Mouse (Mus musculus) heart, postnatal 0 days (tissue): ENCODE measurements around the gene Gpx7.

Experiments used
- CTCF ChIP-seq: IDR thresholded peaks from 2 replicates; pipeline ENCODE4 v1.5.1; 2016; ENCODE audit warnings: antibody characterized with exemption, control low read depth, low read depth
- EP300 ChIP-seq: IDR thresholded peaks from 2 replicates; pipeline ENCODE4 v1.6.1; 2016; ENCODE audit warnings: antibody characterized with exemption, low read depth

DNA sequence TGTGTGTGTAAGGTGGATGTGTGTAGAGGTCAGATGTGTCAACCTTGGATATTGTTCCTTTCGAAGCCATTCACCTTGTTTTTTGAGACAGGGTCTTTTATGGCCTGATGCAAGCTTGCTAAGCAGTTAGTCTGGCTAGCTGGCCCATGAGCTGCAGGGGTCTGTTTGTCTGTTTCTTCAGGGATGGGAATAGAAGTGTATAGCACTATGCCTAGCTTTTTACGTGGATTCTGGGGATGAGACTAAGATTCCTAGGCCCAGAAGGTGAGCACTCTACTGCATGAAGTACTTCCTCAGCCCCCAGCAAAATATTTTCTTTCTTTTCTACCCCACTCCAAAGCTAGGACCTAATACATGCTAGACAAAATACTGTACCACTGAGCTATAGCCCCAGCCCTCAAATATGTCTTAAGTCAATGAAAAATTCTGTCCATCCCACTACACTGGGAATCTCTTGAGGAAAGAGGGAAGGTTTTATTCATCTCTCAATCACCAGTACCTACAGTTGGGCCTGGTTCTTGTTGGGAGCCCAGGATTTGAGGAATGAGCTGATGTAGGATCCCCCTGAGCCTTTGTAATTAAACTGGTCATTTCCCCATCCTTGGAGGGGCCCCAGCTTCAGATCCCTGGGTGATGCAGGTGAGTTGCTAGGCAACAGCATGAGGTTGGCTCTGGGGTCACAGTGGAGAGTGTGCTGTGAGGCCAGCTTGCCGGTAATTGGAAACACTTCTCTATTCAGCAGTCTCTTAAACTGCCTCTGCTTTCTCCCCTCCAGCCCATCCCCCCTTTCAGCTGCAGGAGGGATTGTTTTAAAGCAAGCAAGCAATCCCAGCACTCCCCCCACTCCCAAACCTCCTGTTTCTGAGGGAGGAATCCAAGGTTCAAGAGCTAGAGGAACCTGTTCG lies 24.1 kb upstream of the Gpx7 start:
- no peak for TF ChIP-seq CTCF
- TF ChIP-seq EP300: no peak
